Mouse (Mus musculus): Measurements from ENCODE around the gene Otud7b. TPM values are rescaled to one million over a fixed set of nuclear protein-coding genes. Genes with fewer than 3 reads are reported as not detected.
"Not testable (repeated sequence)": the region's sequence is repeated elsewhere in the genome, so short reads cannot be mapped to it uniquely, and the experiment has no call there.

Gene Otud7b
- total RNA-seq, 1 experiment from 2014 or later: 40.5 TPM

DNA sequence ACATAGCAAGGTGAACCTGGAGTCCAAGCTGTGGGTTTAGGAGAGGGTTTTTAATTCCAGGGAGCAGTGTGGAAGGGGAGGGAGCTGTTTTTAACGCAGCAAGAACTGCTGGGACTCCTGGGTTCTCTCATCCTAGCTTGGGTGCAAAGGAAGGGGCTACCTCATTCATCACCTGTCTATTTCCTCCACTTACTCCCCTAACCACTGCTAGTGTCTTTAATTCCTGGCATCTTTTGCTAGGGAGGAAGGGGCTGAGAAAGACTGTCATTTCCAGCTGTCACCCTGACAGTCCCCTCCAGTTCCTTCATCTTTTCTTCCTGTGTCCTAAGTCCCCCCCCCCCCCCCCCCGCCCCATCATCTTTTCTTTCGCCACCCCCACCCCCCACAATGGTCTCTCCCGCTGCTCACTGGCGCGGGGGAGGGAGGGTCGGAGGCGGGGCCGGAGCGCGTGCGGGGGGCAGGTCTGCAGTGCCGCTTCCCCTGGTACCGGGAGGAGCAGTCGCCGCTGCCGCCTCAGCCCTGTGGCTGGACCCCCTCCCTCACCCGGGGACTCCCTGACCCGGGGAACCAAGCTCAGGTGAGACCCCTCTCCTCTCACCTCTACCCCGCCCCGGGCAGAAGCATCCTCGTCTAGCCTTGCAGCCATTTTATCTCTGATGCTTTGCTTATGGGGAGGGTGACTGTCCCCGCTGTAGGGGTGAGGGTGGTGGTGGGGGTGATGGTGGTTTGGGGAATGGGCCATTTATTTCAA, 76.6 kb downstream of the Otud7b start, which contains the start of gene Sv2a:
Gene Sv2a, plus strand, starts transcription at position 425 of the 751 bp plus-strand sequence.
- peak; percentile 62 for DNase-seq

- DNase-seq: no peak
These were observed 77.4 kb downstream of the Otud7b start for GRCm38 (mm10) chr3:96181510-96182381.

DNA sequence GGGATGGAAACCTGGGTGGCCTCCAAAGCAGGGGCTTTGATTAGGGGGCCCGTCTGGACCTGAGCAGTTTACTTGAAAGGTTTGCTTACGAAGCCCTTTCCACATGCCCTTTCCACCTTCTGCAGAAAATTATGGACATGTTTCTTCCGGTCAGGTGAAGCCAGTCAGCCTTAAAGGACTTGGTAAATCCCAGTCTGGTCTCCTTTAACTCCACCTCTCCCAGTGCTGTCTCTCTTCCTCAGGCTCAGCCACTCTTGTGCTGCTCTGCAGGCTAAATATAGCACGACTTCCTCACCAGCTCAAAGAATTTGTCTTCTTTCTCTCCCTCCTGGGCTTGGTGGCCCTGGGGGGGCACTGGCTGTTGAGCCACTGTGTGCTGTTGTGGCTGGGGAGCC, 78.1 kb downstream of the Otud7b start:
- DNase-seq: no peak

- no peak for DNase-seq
These were observed 88.7 kb downstream of the Otud7b start for GRCm38 (mm10) chr3:96192977-96193376.

- DNase-seq: no peak
These were observed 90.6 kb downstream of the Otud7b start for GRCm38 (mm10) chr3:96194966-96195365.

GRCm38 (mm10) chr3:96195616-96196313, 91.4 kb downstream of the Otud7b start:
- no peak for DNase-seq

DNA sequence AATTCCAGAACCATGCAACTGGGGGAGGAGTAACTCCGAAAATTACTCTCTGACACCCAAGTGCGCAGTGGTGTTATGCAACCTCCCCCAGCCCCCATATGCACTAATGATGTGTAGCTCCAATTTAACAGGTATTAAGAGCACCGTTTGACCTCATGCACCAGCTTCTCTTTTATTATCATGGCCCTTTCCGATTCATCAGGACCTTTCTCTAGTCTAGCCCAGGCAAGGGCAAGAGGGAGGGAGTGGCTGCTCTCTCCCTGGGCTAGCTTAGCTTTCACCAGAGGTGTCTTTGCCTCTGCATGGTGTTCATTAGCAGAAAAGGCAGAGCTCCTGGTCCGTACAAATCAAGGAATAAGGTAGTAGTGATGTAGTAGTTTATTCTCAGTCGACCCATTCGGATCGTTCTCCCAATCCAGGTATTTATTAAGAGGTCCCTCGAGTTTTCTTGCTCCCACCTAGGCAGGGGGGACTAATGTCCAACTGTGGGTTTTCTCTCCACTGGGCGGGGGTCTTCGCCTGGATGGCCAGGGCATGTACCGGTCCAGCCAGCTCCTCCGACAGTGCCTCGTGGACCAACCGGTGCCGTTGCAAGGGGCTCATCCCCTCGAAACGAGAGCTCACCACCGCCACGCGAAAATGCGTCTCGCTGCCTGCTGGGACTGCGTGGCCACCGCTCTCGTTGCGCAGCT, 92.3 kb downstream of the Otud7b start:
- no peak for DNase-seq

- peak; percentile 88 for DNase-seq
These were observed 92.9 kb downstream of the Otud7b start for GRCm38 (mm10) chr3:96197129-96197749.

GRCm38 (mm10) chr3:96198181-96198580, 93.9 kb downstream of the Otud7b start:
- DNase-seq: no peak

DNA sequence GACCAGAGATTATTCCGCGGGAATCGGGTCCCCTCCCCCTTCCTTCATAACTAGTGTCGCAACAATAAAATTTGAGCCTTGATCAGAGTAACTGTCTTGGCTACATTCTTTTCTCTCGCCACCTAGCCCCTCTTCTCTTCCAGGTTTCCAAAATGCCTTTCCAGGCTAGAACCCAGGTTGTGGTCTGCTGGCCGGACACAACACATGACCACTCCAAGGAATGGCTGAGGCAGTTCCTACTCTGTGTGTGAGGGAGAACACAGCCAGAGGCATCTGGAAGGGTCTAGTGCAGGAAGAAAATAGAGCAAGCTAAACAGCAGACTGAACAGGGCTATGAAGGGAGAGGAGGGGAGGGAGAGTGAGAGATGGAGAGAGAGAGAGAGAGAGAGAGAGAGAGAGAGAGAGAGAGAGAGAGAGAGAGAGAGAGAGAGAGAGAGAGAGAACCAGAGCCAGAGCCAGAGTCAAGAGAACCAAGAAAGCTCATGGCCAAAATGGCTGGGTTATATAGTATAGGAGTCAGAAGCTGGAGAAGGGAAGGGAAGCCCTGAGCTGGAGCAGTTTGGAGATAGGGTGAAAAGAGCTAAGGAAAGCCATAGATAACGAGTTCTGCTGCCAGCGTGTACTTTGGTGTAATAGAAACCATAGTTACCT, 94.4 kb downstream of the Otud7b start:
- not testable (repeated sequence) for DNase-seq

- no peak for DNase-seq
These were observed 95.4 kb downstream of the Otud7b start for GRCm38 (mm10) chr3:96199731-96200130.

DNA sequence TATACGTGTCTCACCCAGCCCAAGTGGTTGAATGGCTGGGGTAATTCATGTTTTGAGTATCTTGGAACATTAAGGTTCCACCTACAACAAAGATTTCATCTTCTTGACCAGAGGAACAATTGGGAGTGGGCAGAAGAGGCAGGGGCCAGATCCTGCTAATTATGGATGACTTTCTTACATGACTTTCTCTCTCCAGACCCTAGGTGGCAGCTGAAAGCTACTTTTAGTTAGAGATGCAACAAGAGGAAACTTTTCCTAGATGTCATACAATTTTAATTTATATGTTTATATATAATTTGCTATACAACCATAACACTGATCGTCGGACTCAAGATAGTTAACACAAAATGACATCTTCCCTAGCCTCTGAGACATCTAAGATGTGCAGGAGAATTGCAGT, 103.5 kb downstream of the Otud7b start:
- DNase-seq: no peak

- DNase-seq: peak; percentile 23
These were observed 104.9 kb downstream of the Otud7b start for GRCm38 (mm10) chr3:96209242-96209641.

Other genes with a start within 250 kb of the Otud7b start
- gene Prpf3, start 248.6 kb upstream of the Otud7b start, total RNA-seq (2021): 32.3 and 32.7 TPM in 2 replicates
- 272 and 279 TPM in 2 replicates for gene Mrps21, start 233.0 kb upstream of the Otud7b start, total RNA-seq (2021)
- 7.9 and 8.3 TPM in 2 replicates for gene Ciart, start 222.3 kb upstream of the Otud7b start, total RNA-seq (2021)
- 9.3 and 10.3 TPM in 2 replicates for gene BC028528, start 212.5 kb upstream of the Otud7b start, total RNA-seq (2021)
- 93.3 and 145 TPM in 2 replicates for gene Aph1a, start 210.6 kb upstream of the Otud7b start, total RNA-seq (2021)
- gene Car14, start 199.8 kb upstream of the Otud7b start, total RNA-seq (2021): 2.7 and 5.7 TPM in 2 replicates
- gene Anp32e, start 175.3 kb upstream of the Otud7b start, total RNA-seq (2021): 77.8 and 94.0 TPM in 2 replicates
- 18.6 and 25.1 TPM in 2 replicates for gene Plekho1, start 108.5 kb upstream of the Otud7b start, total RNA-seq (2021)
- gene Vps45, start 46.1 kb upstream of the Otud7b start, total RNA-seq (2021): 39.0 and 41.2 TPM in 2 replicates
- 16.3 and 27.0 TPM in 2 replicates for gene Mtmr11, start 57.5 kb downstream of the Otud7b start, total RNA-seq (2021)
- 55.3 and 58.9 TPM in 2 replicates for gene Sf3b4, start 67.8 kb downstream of the Otud7b start, total RNA-seq (2021)
- gene Sv2a, start 76.6 kb downstream of the Otud7b start, total RNA-seq (2021): 7.3 and 11.8 TPM in 2 replicates
- 39.3 and 42.4 TPM in 2 replicates for gene Bola1, start 115.2 kb downstream of the Otud7b start, total RNA-seq (2021)
- gene Hist2h2ab, start 115.3 kb downstream of the Otud7b start, total RNA-seq (2021): 7.7 and 10.9 TPM in 2 replicates
- 62.8 and 86.8 TPM in 2 replicates for gene Hist2h2ac, start 116.4 kb downstream of the Otud7b start, total RNA-seq (2021)
- 19.4 and 21.7 TPM in 2 replicates for gene Hist2h2be, start 116.6 kb downstream of the Otud7b start, total RNA-seq (2021)
- 37.2 and 60.7 TPM in 2 replicates for gene Hist2h3c2, start 134.6 kb downstream of the Otud7b start, total RNA-seq (2021)
- gene Hist2h2aa2, start 135.7 kb downstream of the Otud7b start, total RNA-seq (2021): 555 and 742 TPM in 2 replicates
- 17.4 TPM in 1 of 2 replicates, not detected in the other for gene Hist2h2aa1, start 141.0 kb downstream of the Otud7b start, total RNA-seq (2021)
- 1.9 TPM in 1 of 2 replicates, not detected in the other for gene Hist2h3c1, start 142.2 kb downstream of the Otud7b start, total RNA-seq (2021)
- gene Hist2h4, start 158.8 kb downstream of the Otud7b start, total RNA-seq (2021): 30.2 and 32.3 TPM in 2 replicates
- gene Hist2h3b, start 164.1 kb downstream of the Otud7b start, total RNA-seq (2021): 114 and 165 TPM in 2 replicates
- gene Hist2h2bb, start 165.2 kb downstream of the Otud7b start, total RNA-seq (2021): 138 and 170 TPM in 2 replicates
- gene Fcgr1, start 189.4 kb downstream of the Otud7b start, total RNA-seq (2021): 1.0 and 1.4 TPM in 2 replicates

Data from adrenal gland, postnatal 25 days (tissue).